Mouse (Mus musculus) midbrain, embryonic 10.5 days (tissue): ENCODE measurements around the gene Pinlyp. TPM values are rescaled to one million over a fixed set of nuclear protein-coding genes. Genes with fewer than 3 reads are reported as not detected.

Experiments used
- DNase-seq: peaks from one replicate; pipeline ENCODE4 v3.0.0-alpha.2; 2017; ENCODE audit warnings: low spot score
- H3K27ac ChIP-seq: fragments of 300-500 bp; sonication (generic); replicated peaks from 2 replicates; pipeline ENCODE4 v1.5.1; 2016; ENCODE audit warnings: mild to moderate bottlenecking
- H3K27me3 ChIP-seq: fragments of 300-500 bp; sonication (generic); 2 replicates; pipeline ENCODE4 v1.6.1; 2016; ENCODE audit warnings: low read depth, mild to moderate bottlenecking; ENCODE audit not compliant: poor library complexity, severe bottlenecking
- H3K36me3 ChIP-seq: fragments of 300-500 bp; sonication (generic); 2 replicates; pipeline ENCODE4 v1.6.1; 2016; ENCODE audit warnings: mild to moderate bottlenecking, moderate library complexity
- H3K4me1 ChIP-seq: fragments of 300-500 bp; sonication (generic); 2 replicates; pipeline ENCODE4 v1.6.1; 2016
- H3K4me3 ChIP-seq: fragments of 300-500 bp; sonication (generic); 2 replicates; pipeline ENCODE4 v1.5.1; 2016; ENCODE audit warnings: mild to moderate bottlenecking, moderate library complexity
- H3K9me3 ChIP-seq: fragments of 300-500 bp; sonication (generic); replicated peaks from 2 replicates; pipeline ENCODE4 v1.6.1; 2016; ENCODE audit warnings: mild to moderate bottlenecking
- WGBS: fragments of 180-500 bp; shearing (Covaris S2); methylation state at CpG from one replicate; pipeline ENCODE4 v1.1.7; 2016; 5-methylcytosine and 5-hydroxymethylcytosine counted together
- polyA plus RNA-seq: library from polyadenylated mRNA; unstranded; fragments of >200 nt; fragmentation: Nextera tagmentation; extraction: Ambion mirVana; gene quantifications from 2 replicates; pipeline ENCODE4 v1.2.1, GENCODE M21; 2016

Pinlyp gene
- polyA plus RNA-seq, result 0.14 TPM in 1 of 2 replicates, not detected in the other

DNA sequence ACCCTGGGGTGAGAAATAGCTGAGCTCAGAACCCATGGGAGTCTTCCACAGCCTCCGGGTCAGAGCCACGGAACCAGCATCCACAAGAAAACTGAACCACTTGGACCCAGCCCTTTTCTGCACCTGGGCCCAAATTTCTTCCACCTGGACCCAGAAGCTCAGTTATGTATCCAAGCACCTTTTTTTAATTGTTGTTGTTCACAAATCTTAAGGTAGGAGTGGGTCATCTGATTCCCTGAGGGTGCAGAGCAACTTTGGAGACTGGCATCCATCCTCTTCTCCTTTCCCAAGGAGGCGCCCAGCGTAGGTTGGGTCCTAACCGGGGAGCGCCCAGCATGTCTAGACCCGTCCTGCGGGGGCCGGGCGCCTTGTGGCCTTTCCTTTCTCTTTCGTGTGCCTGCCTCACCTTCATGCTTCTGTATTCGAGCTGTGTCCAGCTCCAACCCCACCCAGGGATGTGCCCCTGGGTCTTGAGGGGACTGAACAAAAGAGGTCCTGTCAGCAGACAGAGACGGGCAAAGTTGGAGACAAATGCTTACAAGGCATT, at the start of gene Pinlyp, which contains the start of gene Xrcc1:
Gene Pinlyp, minus strand, starts transcription at position 51 of the 547 bp plus-strand sequence.
Gene Xrcc1, plus strand, starts transcription at position 222 of the 547 bp plus-strand sequence.
- peaks cover 19% of the 10 kb centered on the region for H3K4me1 ChIP-seq
- no peak for DNase-seq
- H3K36me3 ChIP-seq, result peaks cover 34% of the 10 kb centered on the region
- no peaks in the 10 kb centered on the region for H3K27me3 ChIP-seq
- peak within 1 kb of the TSS; percentile 88 for H3K4me3 ChIP-seq
- H3K9me3 ChIP-seq, result no peaks in the 10 kb centered on the region
- WGBS, result 38% methylated on average over 13 of the region's 13 CpGs
- H3K27ac ChIP-seq, result peak within 1 kb of the TSS; percentile 90

DNA sequence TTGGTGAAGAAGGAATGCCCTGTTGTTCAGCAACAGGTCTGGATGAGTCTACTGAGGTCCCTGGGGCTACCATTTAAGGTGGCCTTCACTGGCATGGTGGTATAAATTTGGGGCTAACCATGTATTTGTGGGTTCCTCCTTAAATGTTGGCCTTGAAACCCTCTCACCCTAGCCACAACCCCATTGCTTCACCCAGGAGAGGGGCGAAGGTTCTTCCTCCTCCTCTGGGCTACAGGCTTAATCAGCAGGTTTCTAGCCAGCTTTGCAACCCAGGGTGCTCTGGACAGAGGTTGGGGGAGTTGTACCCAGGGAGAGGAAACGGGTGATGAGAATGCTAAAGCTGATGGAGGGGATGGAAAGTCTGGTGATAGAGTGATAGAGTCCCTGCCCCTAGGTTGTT, 49.5 kb upstream of the Pinlyp start:
- no peaks in the 10 kb centered on the region for H3K9me3 ChIP-seq
- H3K36me3 ChIP-seq, result no peaks in the 10 kb centered on the region
- peaks cover 29% of the 10 kb centered on the region for H3K27me3 ChIP-seq
- H3K4me1 ChIP-seq, result peaks cover 20% of the 10 kb centered on the region
- DNase-seq, result no peak
- H3K27ac ChIP-seq, result no peak overlapping the region
- H3K4me3 ChIP-seq, result no peak overlapping the region
- WGBS, result 72% methylated on average over 2 of the region's 2 CpGs

DNA sequence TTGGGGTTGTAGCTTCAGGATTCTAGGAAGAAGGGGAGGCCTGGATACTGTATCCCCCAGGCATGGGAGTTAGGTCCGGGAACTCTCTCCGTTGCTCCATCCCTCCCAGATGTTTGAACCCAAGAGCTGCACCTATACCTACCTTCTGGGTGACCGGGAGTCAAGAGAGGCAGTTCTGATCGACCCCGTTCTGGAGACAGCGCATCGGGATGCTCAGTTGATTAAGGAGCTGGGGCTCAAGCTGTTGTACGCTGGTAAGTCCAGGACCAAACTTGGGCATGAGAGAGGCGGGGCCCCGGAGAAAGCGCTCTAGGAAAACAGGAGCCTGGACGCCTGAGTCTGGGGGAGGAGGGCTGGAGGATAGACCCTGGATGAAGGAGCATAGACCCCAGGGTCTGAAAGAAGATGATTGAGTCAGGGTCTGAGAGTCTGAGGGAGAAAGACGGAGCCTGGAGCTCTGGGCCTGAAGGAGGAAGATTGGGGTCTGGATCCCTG, 48.4 kb upstream of the Pinlyp start:
- H3K4me3 ChIP-seq, result peak overlapping the region; percentile 77
- no peaks in the 10 kb centered on the region for H3K9me3 ChIP-seq
- DNase-seq, result peak; percentile 40
- H3K27me3 ChIP-seq, result peaks cover 29% of the 10 kb centered on the region
- H3K36me3 ChIP-seq, result no peaks in the 10 kb centered on the region
- under 1% methylated on average over 13 of the region's 13 CpGs for WGBS
- peak overlapping the region; percentile 82; the same call in 1 of the 2 replicates for H3K27ac ChIP-seq
- H3K4me1 ChIP-seq, result peaks cover 20% of the 10 kb centered on the region

DNA sequence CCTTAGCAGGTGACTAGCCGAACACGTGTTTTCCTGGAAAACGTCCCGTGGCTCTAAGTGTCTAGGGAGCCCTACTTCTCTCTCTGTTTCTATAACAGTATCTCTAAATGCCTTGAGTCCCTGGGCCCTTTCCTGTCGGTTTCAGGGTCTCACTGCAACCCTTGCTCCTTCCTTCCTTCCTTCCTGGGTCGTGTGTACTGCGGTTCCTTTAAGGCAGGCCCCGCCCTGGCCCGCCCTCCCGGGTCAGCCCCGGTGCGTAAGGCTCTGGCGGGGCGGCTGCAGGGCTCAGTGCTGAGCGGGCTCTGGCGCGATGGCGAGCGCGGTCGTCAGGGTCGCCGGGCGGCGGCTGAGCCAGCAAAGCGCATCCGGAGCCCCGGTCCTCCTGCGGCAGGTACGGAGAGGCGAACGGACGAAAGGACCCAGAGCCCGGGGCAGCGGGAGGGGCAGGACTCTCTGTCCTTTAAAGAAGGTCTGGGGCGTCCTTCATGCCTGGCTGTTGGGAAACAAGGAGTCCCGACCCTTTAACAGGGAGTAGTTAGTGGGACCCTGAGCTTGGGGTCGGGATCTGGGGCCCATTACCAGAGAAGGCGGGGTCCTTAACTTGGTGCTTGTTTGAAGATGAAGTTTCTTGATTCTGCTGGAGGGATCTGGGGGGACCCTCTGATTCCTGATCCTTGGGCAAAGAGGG, 47.8 kb upstream of the Pinlyp start:
- Histone ChIP-seq H3K4me3 (peak overlapping the region; percentile 77), H3K36me3 (no peaks in the 10 kb centered on the region), H3K27ac (peak overlapping the region; percentile 82), H3K27me3 (peaks cover 29% of the 10 kb centered on the region), H3K4me1 (peaks cover 20% of the 10 kb centered on the region), H3K9me3 (no peaks in the 10 kb centered on the region)
- WGBS, result 3% methylated on average over 39 of the region's 39 CpGs
- peak; percentile 81 for DNase-seq

DNA sequence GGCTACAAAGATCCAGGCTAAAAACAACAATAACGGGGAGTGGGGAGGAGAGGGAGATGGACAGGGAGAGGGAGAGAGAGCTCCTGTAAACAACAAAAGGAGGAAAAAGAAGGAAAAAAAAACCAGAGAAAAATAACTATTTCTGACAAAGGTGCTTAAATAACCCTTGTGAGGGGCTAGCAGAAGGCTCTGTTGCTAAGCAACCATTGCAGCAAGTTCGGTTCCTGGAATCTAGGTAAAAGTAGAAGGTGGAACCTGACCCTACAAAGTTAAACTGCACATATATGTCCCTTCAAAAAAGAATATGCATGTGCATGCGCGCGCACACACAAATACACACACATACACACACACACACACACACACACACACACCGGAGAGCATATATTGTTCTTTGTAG, 46.9 kb upstream of the Pinlyp start:
- H3K4me3 ChIP-seq, result no peak overlapping the region
- no peak for DNase-seq
- no peak overlapping the region for H3K27ac ChIP-seq
- peaks cover 36% of the 10 kb centered on the region for H3K27me3 ChIP-seq
- H3K4me1 ChIP-seq, result peaks cover 21% of the 10 kb centered on the region
- 87% methylated on average over 6 of the region's 6 CpGs for WGBS
- H3K9me3 ChIP-seq, result no peaks in the 10 kb centered on the region
- no peaks in the 10 kb centered on the region for H3K36me3 ChIP-seq

DNA sequence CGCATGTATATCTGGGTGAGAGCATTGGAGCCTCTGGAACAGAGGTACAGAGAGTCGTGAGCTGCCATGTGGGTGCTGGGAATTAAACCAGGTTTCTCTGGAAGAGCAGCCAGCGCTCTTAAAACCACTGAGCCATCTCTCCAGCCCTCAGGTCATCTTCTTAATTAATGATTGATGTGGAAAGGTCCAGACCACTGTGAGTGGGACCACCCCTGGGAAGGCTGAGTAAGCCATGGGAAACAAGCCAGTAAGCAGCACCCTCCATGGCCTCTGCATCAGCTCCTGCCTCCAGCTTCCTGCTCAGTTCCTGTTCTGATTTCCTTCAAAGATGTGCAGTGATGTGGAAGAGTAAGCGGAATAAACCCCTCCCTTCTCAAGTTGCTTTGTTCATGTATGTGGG, 46.2 kb upstream of the Pinlyp start:
- Histone ChIP-seq H3K27me3 (peaks cover 42% of the 10 kb centered on the region), H3K9me3 (no peaks in the 10 kb centered on the region), H3K27ac (no peak overlapping the region), H3K4me3 (no peak overlapping the region), H3K4me1 (peaks cover 27% of the 10 kb centered on the region), H3K36me3 (no peaks in the 10 kb centered on the region)
- DNase-seq, result no peak
- WGBS, result 71% methylated on average over 4 of the region's 4 CpGs

DNA sequence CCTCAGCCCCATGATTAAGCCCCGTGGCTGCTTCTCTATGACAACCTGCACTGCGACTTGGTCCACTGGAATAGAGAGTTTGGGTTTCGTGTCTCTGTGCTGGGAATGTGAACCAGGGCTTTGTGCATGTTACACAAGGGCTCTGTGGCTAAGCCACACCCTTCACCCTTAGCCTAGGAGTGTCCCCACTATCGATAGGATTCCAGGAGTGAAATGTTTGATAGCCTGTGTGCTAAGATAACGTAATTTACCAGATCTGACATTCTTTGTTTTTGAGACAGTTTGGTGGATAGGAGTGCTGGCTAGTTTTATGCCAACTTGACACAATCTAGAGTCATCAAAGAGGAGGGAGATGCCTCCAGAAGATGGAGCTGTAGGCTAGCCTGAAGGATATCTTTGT, 45.8 kb upstream of the Pinlyp start:
- H3K27ac ChIP-seq, result no peak overlapping the region
- 80% methylated on average over 5 of the region's 5 CpGs for WGBS
- H3K4me1 ChIP-seq, result peaks cover 32% of the 10 kb centered on the region
- no peaks in the 10 kb centered on the region for H3K36me3 ChIP-seq
- H3K9me3 ChIP-seq, result no peaks in the 10 kb centered on the region
- no peak overlapping the region for H3K4me3 ChIP-seq
- DNase-seq, result no peak
- H3K27me3 ChIP-seq, result peaks cover 46% of the 10 kb centered on the region

DNA sequence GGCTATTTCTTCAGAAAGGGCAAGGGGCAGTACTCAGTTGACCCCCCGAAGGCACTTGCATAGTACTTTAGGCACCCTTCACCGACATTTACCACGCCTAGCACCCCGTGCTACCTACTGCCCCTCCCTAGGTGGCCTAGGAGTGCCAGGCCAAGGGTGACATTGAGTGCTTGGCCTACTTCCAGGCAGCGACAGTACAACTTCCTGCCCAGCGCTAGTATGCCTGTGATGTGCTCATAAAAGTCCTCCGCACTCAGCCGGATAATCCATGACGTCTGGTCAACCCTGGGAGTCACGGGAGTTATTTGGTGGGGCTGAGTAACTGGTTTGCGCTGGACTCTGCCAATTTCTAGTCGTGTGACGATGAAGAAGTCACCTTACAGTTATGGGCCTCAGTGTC, 42.4 kb upstream of the Pinlyp start:
- Histone ChIP-seq H3K27ac (no peak overlapping the region), H3K27me3 (peaks cover 45% of the 10 kb centered on the region), H3K9me3 (peaks cover 11% of the 10 kb centered on the region), H3K4me3 (no peak overlapping the region), H3K4me1 (peaks cover 21% of the 10 kb centered on the region), H3K36me3 (no peaks in the 10 kb centered on the region)
- WGBS, result 91% methylated on average over 13 of the region's 13 CpGs
- no peak for DNase-seq

DNA sequence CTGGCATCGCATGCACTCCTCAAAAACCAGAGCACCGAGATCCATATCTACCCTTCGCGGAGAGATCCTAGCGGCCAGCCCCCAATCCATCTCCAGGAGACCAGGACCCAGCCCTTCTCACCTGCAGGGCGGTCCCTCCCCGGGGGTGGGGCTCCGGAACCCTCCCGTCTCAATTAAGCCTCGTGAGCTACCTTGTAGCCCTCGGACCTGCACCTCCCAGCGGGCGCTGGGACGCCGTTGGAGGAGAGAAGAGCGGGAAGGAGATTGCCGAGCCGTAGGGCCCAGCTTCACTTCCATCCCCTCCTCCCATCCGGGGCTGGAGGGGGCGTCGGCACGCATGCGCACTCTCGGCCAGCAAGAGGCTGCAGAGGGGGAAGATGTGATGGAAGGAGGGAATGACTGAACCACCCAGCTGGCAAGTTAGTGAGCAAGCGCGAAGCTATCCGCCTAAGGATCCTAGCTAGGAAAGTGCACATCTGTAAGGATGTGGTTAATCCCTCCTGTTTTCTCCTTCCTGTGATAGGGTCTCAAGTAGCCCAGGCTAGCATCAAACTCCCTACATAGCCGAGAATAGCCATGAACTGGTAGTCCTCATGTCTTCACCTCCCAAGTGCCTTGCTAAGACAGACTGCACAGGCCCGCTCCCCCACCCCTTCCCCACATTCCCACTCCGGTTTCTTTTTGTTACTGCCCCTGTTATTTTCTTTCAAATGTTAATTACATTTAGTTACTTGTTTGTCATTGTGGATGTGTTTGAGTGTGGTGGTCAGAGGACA, 41.6 kb upstream of the Pinlyp start, which contains the start of the genes Ethe1 and Zfp575:
Gene Ethe1, plus strand, starts transcription at position 214 of the 776 bp plus-strand sequence.
Gene Zfp575, minus strand, starts transcription at position 312 of the 776 bp plus-strand sequence.
- WGBS, result 9% methylated on average over 30 of the region's 30 CpGs
- H3K4me3 ChIP-seq, result peak within 1 kb of the TSS; percentile 59
- H3K9me3 ChIP-seq, result peaks cover 11% of the 10 kb centered on the region
- H3K27me3 ChIP-seq, result peaks cover 45% of the 10 kb centered on the region
- H3K36me3 ChIP-seq, result no peaks in the 10 kb centered on the region
- H3K27ac ChIP-seq, result peak within 1 kb of the TSS; percentile 77
- DNase-seq, result peak; percentile 81
- peaks cover 20% of the 10 kb centered on the region for H3K4me1 ChIP-seq

DNA sequence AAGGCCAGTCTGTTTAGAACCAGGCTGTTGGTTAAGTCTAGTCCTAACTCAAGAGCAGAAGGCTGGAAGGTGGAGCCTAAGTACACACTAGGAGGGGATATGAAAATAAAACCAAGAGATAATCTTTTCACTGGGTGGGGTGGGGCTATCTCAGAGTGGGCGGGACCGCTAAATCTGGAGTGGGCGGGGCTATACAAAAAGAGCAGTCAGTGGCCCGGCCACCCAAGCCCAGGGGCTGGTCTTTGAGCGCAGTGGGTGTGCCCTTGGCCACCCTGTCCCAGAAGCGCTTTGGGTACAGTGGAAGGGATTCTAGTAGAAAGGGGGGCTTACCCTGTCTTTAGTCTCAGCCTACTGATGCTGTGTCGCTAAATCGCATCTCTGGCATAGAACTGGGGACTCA, 40.9 kb upstream of the Pinlyp start:
- Histone ChIP-seq H3K4me1 (peaks cover 20% of the 10 kb centered on the region), H3K27me3 (peaks cover 45% of the 10 kb centered on the region), H3K27ac (peak overlapping the region; percentile 77; the same call in 1 of the 2 replicates), H3K4me3 (peak overlapping the region; percentile 59), H3K36me3 (no peaks in the 10 kb centered on the region), H3K9me3 (peaks cover 11% of the 10 kb centered on the region)
- no peak for DNase-seq
- WGBS, result 8% methylated on average over 8 of the region's 8 CpGs

DNA sequence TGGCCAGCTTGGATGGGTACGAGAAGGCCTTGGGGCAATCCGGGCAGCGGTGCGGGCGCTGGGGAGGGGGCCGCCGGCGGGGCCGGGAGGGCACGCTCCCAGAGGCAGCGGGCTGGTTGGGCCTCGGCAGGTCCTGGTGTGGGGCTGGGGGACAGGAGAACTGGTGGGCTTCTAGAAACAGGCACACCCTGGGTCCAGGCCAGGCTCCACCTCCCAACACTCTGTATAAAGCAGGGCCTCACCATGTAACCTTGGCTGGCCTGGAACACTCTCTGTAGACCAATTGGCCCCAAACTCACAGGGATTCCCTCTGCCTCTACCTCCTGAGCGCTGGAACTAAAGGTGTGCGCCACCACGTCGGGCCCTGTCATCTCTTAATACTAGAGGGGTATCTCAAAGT, 40.1 kb upstream of the Pinlyp start:
- DNase-seq, result no peak
- peaks cover 11% of the 10 kb centered on the region for H3K9me3 ChIP-seq
- H3K4me1 ChIP-seq, result peaks cover 20% of the 10 kb centered on the region
- H3K4me3 ChIP-seq, result peak overlapping the region; percentile 4; the same call in 1 of the 2 replicates
- peaks cover 45% of the 10 kb centered on the region for H3K27me3 ChIP-seq
- WGBS, result 36% methylated on average over 16 of the region's 16 CpGs
- no peak overlapping the region for H3K27ac ChIP-seq
- no peaks in the 10 kb centered on the region for H3K36me3 ChIP-seq

DNA sequence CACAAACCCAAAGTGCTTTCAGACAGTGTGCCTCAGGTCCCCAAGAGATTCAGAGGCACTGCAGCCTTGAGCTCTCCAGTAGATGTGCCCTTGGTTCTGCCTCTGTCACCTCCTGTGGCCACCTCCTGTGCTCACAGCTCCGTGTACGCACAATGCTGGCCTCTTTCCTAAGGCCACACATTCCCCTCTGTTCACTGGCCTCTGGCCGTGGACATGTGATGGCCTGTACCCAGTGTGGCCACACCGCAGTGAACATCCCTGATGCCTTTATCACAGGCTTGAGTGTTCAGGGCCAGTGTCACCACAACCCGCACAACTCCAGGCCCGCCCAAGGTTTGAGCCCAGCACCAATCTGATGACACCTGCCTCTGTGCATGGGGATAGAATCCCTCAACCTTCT, 39.0 kb upstream of the Pinlyp start:
- no peak for DNase-seq
- Histone ChIP-seq H3K4me1 (peaks cover 20% of the 10 kb centered on the region), H3K27me3 (peaks cover 45% of the 10 kb centered on the region), H3K36me3 (no peaks in the 10 kb centered on the region), H3K9me3 (peaks cover 11% of the 10 kb centered on the region), H3K27ac (no peak overlapping the region), H3K4me3 (no peak overlapping the region)
- WGBS, result 84% methylated on average over 6 of the region's 6 CpGs
